Mouse (Mus musculus) cerebellum, adult 2 months (tissue): ENCODE data around the gene Bicd2.

ENCODE experiments used
- CTCF ChIP-seq: fragments of 200-500 bp; IDR thresholded peaks from 2 replicates; pipeline ENCODE4 v1.5.1; 2011; ENCODE audit warnings: low read depth, mild to moderate bottlenecking, control low read depth, low read length, moderate library complexity, borderline replicate concordance; ENCODE audit not compliant: insufficient read depth
- POLR2A ChIP-seq: fragments of 200-500 bp; IDR thresholded peaks from 2 replicates; pipeline ENCODE4 v1.6.1; 2011; ENCODE audit warnings: low read length, control low read depth, borderline replicate concordance; ENCODE audit not compliant: insufficient read depth

DNA sequence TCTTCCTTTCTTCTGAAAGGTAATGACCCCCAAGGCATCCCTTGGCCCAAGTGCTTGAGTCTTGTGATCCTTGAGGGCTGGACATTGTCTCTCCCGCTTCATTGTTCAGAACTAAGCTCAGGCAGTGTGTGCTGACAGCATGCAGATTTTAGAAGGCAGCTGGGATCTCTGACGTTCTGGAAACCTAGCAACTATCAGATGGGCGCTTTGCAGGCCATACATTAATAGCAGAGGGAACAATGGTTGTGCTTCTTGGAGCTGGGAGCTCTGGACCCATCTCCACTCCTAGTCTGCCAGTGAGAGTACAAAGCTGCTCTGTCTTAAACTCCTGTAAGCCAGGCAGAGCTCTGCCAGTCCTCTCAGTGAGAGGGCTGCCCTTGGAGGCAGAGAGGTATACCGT, 94.8 kb downstream of the Bicd2 start:
- TF ChIP-seq CTCF, result no peak
- no peak for TF ChIP-seq POLR2A
